Mouse (Mus musculus) embryonic facial prominence, embryonic 14.5 days (tissue): ENCODE results near the gene Vps13d. TPM values are rescaled to one million over a fixed set of nuclear protein-coding genes. Genes with fewer than 3 reads are reported as not detected.
A peak's percentile ranks its signal among the peaks of the same experiment; 100 is the strongest.

Experiments
- ATAC-seq: fragments of 200-750 bp; cut with Nextera tagmentation; 2 replicates; pipeline ENCODE4 v1.8.0; 2017; ENCODE audit warnings: low read depth, moderate number of reproducible peaks, moderate TSS enrichment
- DNase-seq: peaks from one replicate; pipeline ENCODE4 v3.0.0-alpha.2; 2015; ENCODE audit warnings: low spot score
- H3K27ac ChIP-seq: fragments of 300-500 bp; sonication (generic); replicated peaks from 2 replicates; pipeline ENCODE4 v1.5.1; 2014; ENCODE audit warnings: low read depth, mild to moderate bottlenecking, low read length, moderate library complexity
- H3K27me3 ChIP-seq: fragments of 300-500 bp; sonication (generic); replicated peaks from 2 replicates; pipeline ENCODE4 v1.6.1; 2014; ENCODE audit warnings: low read length; ENCODE audit not compliant: control insufficient read depth, insufficient read depth
- H3K36me3 ChIP-seq: fragments of 300-500 bp; sonication (generic); 2 replicates; pipeline ENCODE4 v1.6.1; 2014; ENCODE audit warnings: low read length, mixed read lengths; ENCODE audit not compliant: control insufficient read depth, insufficient read depth
- H3K4me1 ChIP-seq: fragments of 300-500 bp; sonication (generic); 2 replicates; pipeline ENCODE4 v1.6.1; 2014; ENCODE audit warnings: antibody characterized with exemption, low read length; ENCODE audit not compliant: control insufficient read depth, insufficient read depth
- H3K4me2 ChIP-seq: fragments of 300-500 bp; sonication (generic); 2 replicates; pipeline ENCODE4 v1.6.1; 2014; ENCODE audit warnings: low read depth, mild to moderate bottlenecking, low read length, moderate library complexity, mixed read lengths
- H3K4me3 ChIP-seq: fragments of 300-500 bp; sonication (generic); 2 replicates; pipeline ENCODE4 v1.5.1; 2014; ENCODE audit warnings: low read depth, mild to moderate bottlenecking, low read length
- H3K9ac ChIP-seq: fragments of 300-500 bp; sonication (generic); 2 replicates; pipeline ENCODE4 v1.6.1; 2014; ENCODE audit warnings: low read depth, mild to moderate bottlenecking, low read length, moderate library complexity, mixed read lengths
- H3K9me3 ChIP-seq: fragments of 300-500 bp; sonication (generic); 2 replicates; pipeline ENCODE4 v1.6.1; 2016; ENCODE audit warnings: low read length; ENCODE audit not compliant: control insufficient read depth
- WGBS: fragments of 180-500 bp; shearing (Covaris S2); extraction: QIAGEN DNeasy Blood & Tissue Kit; methylation state at CpG from one replicate; pipeline ENCODE4 v1.1.7; 2014; 5-methylcytosine and 5-hydroxymethylcytosine counted together
- polyA plus RNA-seq: library from polyadenylated mRNA; unstranded; fragments of >200 nt; fragmentation: Nextera tagmentation; extraction: Ambion mirVana; gene quantifications from 2 replicates; pipeline ENCODE4 v1.2.1, GENCODE M21; 2014

The Vps13d gene
- polyA plus RNA-seq, 1 experiment from 2014 or later = 14.5 TPM

DNA sequence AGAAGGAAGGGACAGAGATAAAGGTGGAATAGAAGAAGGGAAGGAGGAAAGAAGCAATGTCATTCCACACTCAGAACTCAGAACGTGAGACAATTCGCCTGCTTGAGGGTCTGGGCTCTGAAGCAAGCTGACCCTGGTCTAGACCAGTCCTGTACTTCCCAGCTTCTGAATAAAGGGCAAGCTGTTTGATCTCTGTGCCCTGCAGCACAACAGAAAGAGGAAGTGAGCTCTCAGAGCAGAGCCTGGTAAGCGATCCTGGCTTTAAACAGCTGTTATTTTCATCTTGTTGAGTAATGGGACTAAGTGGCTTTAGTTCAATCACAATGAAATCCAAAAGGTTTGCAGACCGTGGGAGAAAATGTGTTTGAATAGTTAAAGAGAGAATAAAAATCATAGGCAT lies 83.2 kb downstream of the Vps13d start:
- peak; percentile 58 for DNase-seq
- Histone ChIP-seq H3K27ac (no peak overlapping the region), H3K4me3 (no peak overlapping the region), H3K9me3 (no peaks in the 10 kb centered on the region), H3K27me3 (no peaks in the 10 kb centered on the region), H3K36me3 (peaks cover 86% of the 10 kb centered on the region), H3K4me1 (no peaks in the 10 kb centered on the region), H3K9ac (no peak overlapping the region), H3K4me2 (no peak overlapping the region)
- ATAC-seq = no peak
- 19% methylated on average over 4 of the region's 4 CpGs for WGBS

GRCm38 (mm10) chr4:145110736-145111135 lies 84.1 kb downstream of the Vps13d start:
- Histone ChIP-seq H3K27ac (no peak overlapping the region), H3K36me3 (peaks cover 86% of the 10 kb centered on the region), H3K9ac (no peak overlapping the region), H3K4me3 (no peak overlapping the region), H3K4me1 (no peaks in the 10 kb centered on the region), H3K4me2 (no peak overlapping the region), H3K27me3 (no peaks in the 10 kb centered on the region), H3K9me3 (no peaks in the 10 kb centered on the region)
- DNase-seq (no peak), ATAC-seq (no peak)
- 86% methylated on average over 6 of the region's 6 CpGs for WGBS

DNA sequence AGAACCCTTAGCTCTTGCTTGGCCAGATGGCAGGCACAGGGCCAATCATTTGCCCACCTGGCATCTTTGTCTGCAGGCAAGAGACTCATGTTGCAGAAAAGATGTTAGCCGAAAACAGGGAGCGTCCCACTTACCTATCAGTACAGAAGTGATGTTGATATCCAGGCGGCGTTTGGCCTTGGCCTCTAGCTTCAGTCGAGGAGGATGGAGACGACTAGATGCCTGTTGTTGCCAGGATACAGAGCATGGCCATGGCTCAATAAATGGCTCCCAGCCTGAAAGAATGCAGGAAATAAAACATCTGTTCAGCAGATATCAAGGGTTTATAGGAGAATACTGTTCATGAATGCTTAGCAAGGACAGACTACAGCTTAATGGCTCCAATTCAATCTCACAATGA lies 88.0 kb downstream of the Vps13d start:
- H3K27ac ChIP-seq = no peak overlapping the region
- DNase-seq (peak; percentile 23), ATAC-seq (no peak)
- 79% methylated on average over 6 of the region's 6 CpGs for WGBS
- H3K4me1 ChIP-seq = peaks cover 5% of the 10 kb centered on the region; the same call in 1 of the 2 replicates
- no peaks in the 10 kb centered on the region for H3K9me3 ChIP-seq
- H3K27me3 ChIP-seq = no peaks in the 10 kb centered on the region
- H3K9ac ChIP-seq = no peak overlapping the region
- no peak overlapping the region for H3K4me2 ChIP-seq
- H3K36me3 ChIP-seq = peaks cover 61% of the 10 kb centered on the region
- H3K4me3 ChIP-seq = no peak overlapping the region

- Histone ChIP-seq H3K9me3 (no peaks in the 10 kb centered on the region), H3K4me1 (peaks cover 5% of the 10 kb centered on the region; the same call in 1 of the 2 replicates), H3K4me3 (no peak overlapping the region), H3K4me2 (no peak overlapping the region), H3K27me3 (no peaks in the 10 kb centered on the region), H3K9ac (no peak overlapping the region), H3K27ac (peak overlapping the region; percentile 61), H3K36me3 (peaks cover 54% of the 10 kb centered on the region)
- peak; percentile 73 for DNase-seq
- 55% methylated on average over 6 of the region's 6 CpGs for WGBS
- ATAC-seq = peak; percentile 28; the same call in 1 of the 2 replicates
Observed at GRCm38 (mm10) chr4:145105319-145105718, 89.5 kb downstream of the Vps13d start.

DNA sequence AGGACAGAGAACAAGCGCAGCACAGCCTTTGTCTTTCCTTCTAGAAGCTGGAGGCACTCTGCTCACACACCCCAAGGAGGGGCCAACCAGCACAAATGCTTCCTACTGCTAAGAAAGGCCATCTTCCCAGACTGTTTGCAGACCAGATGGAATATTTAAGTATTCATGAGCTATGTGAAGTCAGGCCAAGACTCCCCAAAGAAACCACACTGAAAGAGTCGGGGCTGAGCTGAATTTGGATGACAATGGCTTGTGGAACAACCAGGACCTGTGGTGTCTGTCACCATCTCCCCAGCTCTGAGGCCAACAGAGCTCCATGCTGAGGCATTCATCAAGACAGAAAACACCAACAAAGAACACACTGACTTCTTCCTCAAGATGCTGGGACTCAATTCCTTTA lies 89.9 kb downstream of the Vps13d start:
- peak overlapping the region; percentile 61 for H3K27ac ChIP-seq
- H3K4me1 ChIP-seq = peaks cover 5% of the 10 kb centered on the region; the same call in 1 of the 2 replicates
- H3K27me3 ChIP-seq = no peaks in the 10 kb centered on the region
- 56% methylated on average over 2 of the region's 2 CpGs for WGBS
- no peaks in the 10 kb centered on the region for H3K9me3 ChIP-seq
- H3K4me3 ChIP-seq = no peak overlapping the region
- ATAC-seq (peak; percentile 73), DNase-seq (peak; percentile 67)
- H3K36me3 ChIP-seq = peaks cover 50% of the 10 kb centered on the region
- no peak overlapping the region for H3K4me2 ChIP-seq
- no peak overlapping the region for H3K9ac ChIP-seq

GRCm38 (mm10) chr4:145103617-145104016 lies 91.2 kb downstream of the Vps13d start:
- Histone ChIP-seq H3K9me3 (no peaks in the 10 kb centered on the region), H3K27ac (no peak overlapping the region), H3K4me1 (peaks cover 5% of the 10 kb centered on the region; the same call in 1 of the 2 replicates), H3K9ac (no peak overlapping the region), H3K27me3 (no peaks in the 10 kb centered on the region), H3K36me3 (peaks cover 53% of the 10 kb centered on the region), H3K4me3 (no peak overlapping the region), H3K4me2 (no peak overlapping the region)
- ATAC-seq (no peak), DNase-seq (no peak)

- no peaks in the 10 kb centered on the region for H3K27me3 ChIP-seq
- ATAC-seq (no peak), DNase-seq (peak; percentile 40)
- no peak overlapping the region for H3K4me3 ChIP-seq
- WGBS = 64% methylated on average over 6 of the region's 6 CpGs
- H3K36me3 ChIP-seq = peaks cover 50% of the 10 kb centered on the region
- no peak overlapping the region for H3K27ac ChIP-seq
- H3K9me3 ChIP-seq = no peaks in the 10 kb centered on the region
- no peak overlapping the region for H3K9ac ChIP-seq
- H3K4me2 ChIP-seq = no peak overlapping the region
- peaks cover 9% of the 10 kb centered on the region; the same call in 1 of the 2 replicates for H3K4me1 ChIP-seq
Observed at GRCm38 (mm10) chr4:145101823-145102718, 92.7 kb downstream of the Vps13d start.

DNA sequence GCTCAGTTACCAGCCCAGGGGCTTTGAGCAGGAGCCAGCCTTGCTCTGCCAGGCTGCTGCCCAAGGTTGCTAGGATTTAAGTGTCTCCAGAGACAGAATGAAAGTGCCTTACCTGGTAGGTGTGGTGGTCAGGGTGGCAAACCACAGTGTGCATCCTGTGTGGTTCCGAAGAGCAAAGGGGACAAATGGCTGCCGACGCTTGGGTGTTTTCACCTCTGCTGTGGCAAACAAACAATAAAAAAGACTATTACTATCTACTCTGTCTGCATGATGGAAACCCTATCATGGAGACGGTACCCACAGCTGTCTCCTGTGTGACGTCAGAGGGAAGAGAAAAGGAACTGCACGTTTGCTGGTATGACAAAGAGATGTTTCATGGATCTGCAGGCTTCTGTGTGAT lies 95.0 kb downstream of the Vps13d start:
- Histone ChIP-seq H3K9me3 (no peaks in the 10 kb centered on the region), H3K27ac (no peak overlapping the region), H3K9ac (no peak overlapping the region), H3K4me1 (peaks cover 12% of the 10 kb centered on the region; the same call in 1 of the 2 replicates), H3K27me3 (no peaks in the 10 kb centered on the region), H3K4me3 (no peak overlapping the region), H3K4me2 (no peak overlapping the region), H3K36me3 (peaks cover 41% of the 10 kb centered on the region)
- WGBS = 74% methylated on average over 6 of the region's 6 CpGs
- ATAC-seq (no peak), DNase-seq (no peak)

DNA sequence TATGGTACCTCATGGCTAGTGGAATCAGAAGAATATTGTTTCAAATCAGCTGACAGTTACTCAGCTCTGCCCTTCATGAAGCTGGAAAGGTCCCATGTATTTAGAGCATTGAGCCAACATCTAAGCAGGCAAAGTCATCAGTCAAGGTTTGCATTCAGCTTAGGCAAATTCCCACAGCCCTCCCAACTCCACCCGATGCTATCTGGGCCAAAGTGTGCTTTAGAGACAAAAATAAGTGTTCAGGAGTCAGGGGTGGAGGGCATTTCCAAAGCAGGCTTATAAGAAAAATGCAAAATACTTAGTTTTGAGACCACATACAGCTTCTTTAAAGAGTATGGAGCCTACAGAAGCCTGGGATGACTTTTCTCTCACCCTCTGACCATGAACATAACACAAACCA lies 95.5 kb downstream of the Vps13d start:
- no peak for DNase-seq
- peaks cover 43% of the 10 kb centered on the region for H3K36me3 ChIP-seq
- ATAC-seq = no peak
- no peak overlapping the region for H3K4me3 ChIP-seq
- H3K27me3 ChIP-seq = no peaks in the 10 kb centered on the region
- no peak overlapping the region for H3K27ac ChIP-seq
- H3K9me3 ChIP-seq = no peaks in the 10 kb centered on the region
- peaks cover 12% of the 10 kb centered on the region; the same call in 1 of the 2 replicates for H3K4me1 ChIP-seq
- H3K9ac ChIP-seq = no peak overlapping the region
- 79% methylated on average over 1 of the region's 1 CpGs for WGBS
- no peak overlapping the region for H3K4me2 ChIP-seq
